Mouse (Mus musculus): Measurements from ENCODE around the gene C4b. TPM values are rescaled to one million over a fixed set of nuclear protein-coding genes. Genes with fewer than 3 reads are reported as not detected.
A peak's percentile ranks its signal among the peaks of the same experiment; 100 is the strongest.

The C4b gene
- total and polyA plus RNA-seq, 3 experiments, result 0.08 to 0.24 TPM; not detected in 1

DNA sequence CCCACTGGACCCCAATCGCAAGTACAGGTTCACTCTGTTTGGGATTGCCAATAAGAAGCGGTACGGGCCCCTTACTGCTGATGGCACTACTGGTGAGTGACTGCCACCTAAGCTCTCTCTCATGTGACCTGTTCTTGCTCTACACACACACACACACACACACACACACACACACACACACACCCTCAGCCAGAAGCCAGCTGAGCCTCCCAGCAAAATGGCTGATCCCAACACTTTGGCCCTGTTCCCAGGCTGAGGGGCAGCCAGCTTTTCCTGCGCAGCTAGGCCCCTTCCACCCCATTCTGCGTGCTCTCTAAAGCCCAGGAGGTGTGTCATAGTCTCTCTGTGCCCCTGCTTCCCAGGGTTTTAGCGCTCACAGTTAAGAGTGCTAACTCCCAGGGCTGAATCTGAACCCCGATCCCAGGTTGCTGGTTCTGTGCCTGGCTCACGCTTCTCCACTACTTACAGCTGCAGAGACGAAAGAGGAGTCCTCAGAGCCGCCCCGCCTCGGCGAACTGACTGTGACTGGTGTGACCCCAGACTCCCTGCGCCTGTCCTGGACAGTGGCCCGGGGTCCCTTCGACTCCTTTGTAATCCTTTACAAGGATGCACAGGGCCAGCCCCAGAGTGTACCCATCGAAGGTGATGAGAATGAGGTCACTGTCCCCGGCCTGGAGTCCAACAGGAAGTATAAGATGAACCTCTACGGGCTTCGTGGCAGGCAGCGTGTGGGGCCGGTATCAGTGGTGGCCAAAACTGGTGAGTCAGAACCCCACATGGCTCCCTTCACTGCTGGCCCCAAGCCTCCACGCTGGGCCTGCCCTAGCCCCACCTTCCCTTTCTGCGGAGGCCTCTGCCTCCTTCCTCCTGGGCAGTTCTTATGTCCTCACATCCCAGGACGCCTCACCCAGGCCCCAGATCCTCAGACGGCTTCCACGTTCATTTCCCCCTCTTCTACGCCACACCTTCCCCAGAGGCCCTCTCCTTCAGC, 58.3 kb downstream of the C4b start:
- H3K27ac ChIP-seq (ENCODE audit: control insufficient read depth, low read depth, low read length), result no peak overlapping the region
- peak; percentile 11 for DNase-seq (ENCODE audit: low read depth, low spot score)
- TF ChIP-seq CHD2 (IDR thresholded peaks at IDR 0.05; ENCODE audit: low read length) (no peak), POLR2A (IDR thresholded peaks at IDR 0.05; ENCODE audit: control insufficient read depth in 1 of 2, insufficient read depth in 1 of 2, low read depth in 1 of 2, low read length in 2 of 2, poor library complexity in 1 of 2) (no peak), BHLHE40 (IDR thresholded peaks at IDR 0.05; ENCODE audit: borderline replicate concordance, low read depth, low read length) (no peak)
- no peak overlapping the region for H3K4me3 ChIP-seq (ENCODE audit: control insufficient read depth in 1 of 2, insufficient read depth in 1 of 2, low read depth in 2 of 2, low read length in 2 of 2)
- H3K79me2 ChIP-seq (ENCODE audit: control insufficient read depth, insufficient read depth, low read length, poor library complexity), result no peaks in the 10 kb centered on the region
- no peaks in the 10 kb centered on the region for H3K27me3 ChIP-seq (ENCODE audit: control insufficient read depth in 1 of 2, insufficient read depth in 2 of 2, low read length in 2 of 2)
- H3K9ac ChIP-seq (ENCODE audit: control insufficient read depth, low read depth, low read length, poor library complexity, severe bottlenecking), result no peak overlapping the region
- H3K36me3 ChIP-seq (ENCODE audit: control insufficient read depth in 1 of 2, insufficient read depth in 2 of 2, low read length in 2 of 2), result no peaks in the 10 kb centered on the region
- H3K4me1 ChIP-seq (ENCODE audit: control insufficient read depth in 1 of 2, insufficient read depth in 2 of 2, low read length in 2 of 2), result no peaks in the 10 kb centered on the region; a peak in 1 of 4 replicates
- no peaks in the 10 kb centered on the region for H3K9me3 ChIP-seq (replicated peaks; ENCODE audit: insufficient read depth, low read length)

DNA sequence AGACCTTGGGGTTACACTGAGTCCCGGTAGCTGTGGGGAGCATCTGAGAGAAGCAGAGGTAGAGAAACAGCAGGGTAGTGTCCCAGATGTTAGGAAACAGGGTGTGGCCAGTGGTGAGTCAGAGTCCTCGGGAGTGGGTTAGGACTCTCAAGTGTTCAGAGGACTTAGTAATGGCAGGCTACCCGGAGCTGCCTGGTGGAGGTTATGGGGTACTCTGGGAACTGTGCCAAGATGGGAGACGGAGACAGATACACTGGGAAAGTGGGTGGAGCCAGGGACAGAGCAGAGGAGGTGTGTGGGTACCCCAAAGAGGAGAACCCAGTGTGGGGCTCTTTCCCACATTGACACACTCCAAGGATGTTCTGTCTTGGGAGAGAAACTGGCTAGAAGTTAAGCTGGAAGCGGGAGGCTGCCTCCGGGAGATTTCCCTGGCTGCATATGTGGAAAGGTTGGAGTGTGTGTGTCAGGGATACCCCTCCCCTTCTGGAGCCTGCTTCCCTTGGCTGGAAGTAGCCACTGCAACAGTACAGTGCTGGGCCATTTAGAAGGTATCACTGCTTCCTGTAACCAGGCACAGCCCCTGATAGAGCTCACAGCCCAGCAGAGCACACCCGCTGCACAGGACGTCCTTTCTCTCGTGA, 59.3 kb downstream of the C4b start:
- Histone ChIP-seq H3K79me2 (ENCODE audit: control insufficient read depth, insufficient read depth, low read length, poor library complexity) (no peaks in the 10 kb centered on the region), H3K4me3 (ENCODE audit: control insufficient read depth in 1 of 2, insufficient read depth in 1 of 2, low read depth in 2 of 2, low read length in 2 of 2) (no peak overlapping the region), H3K9me3 (replicated peaks; ENCODE audit: insufficient read depth, low read length) (no peaks in the 10 kb centered on the region), H3K4me1 (ENCODE audit: control insufficient read depth in 1 of 2, insufficient read depth in 2 of 2, low read length in 2 of 2) (no peaks in the 10 kb centered on the region; a peak in 1 of 4 replicates), H3K36me3 (ENCODE audit: control insufficient read depth in 1 of 2, insufficient read depth in 2 of 2, low read length in 2 of 2) (no peaks in the 10 kb centered on the region), H3K27ac (ENCODE audit: control insufficient read depth, low read depth, low read length) (no peak overlapping the region), H3K9ac (ENCODE audit: control insufficient read depth, low read depth, low read length, poor library complexity, severe bottlenecking) (no peak overlapping the region), H3K27me3 (ENCODE audit: control insufficient read depth in 1 of 2, insufficient read depth in 2 of 2, low read length in 2 of 2) (no peaks in the 10 kb centered on the region)
- DNase-seq (ENCODE audit: low read depth, low spot score), result peak; percentile 11
- TF ChIP-seq POLR2AphosphoS5 (IDR thresholded peaks at IDR 0.05; ENCODE audit: borderline replicate concordance, low read depth, low read length), result no peak
- TF ChIP-seq NELFE (IDR thresholded peaks at IDR 0.05; ENCODE audit: low read depth, low read length), result no peak
- TF ChIP-seq MAX (IDR thresholded peaks at IDR 0.05; ENCODE audit: low read length), result no peak
- TF ChIP-seq GATA1 (IDR thresholded peaks at IDR 0.05; ENCODE audit: low read depth, low read length), result no peak
- TF ChIP-seq HCFC1 (IDR thresholded peaks at IDR 0.05; ENCODE audit: low read depth, low read length), result no peak
- no peak for TF ChIP-seq ZMIZ1 (IDR thresholded peaks at IDR 0.05; ENCODE audit: low read depth, low read length)
- TF ChIP-seq CHD2 (IDR thresholded peaks at IDR 0.05; ENCODE audit: low read length), result no peak
- TF ChIP-seq NRF1 (IDR thresholded peaks at IDR 0.05; ENCODE audit: insufficient read depth, low read depth, low read length, poor library complexity, severe bottlenecking), result no peak
- no peak for TF ChIP-seq MXI1 (IDR thresholded peaks at IDR 0.05; ENCODE audit: low read depth, low read length)
- no peak for TF ChIP-seq ZC3H11A (IDR thresholded peaks at IDR 0.05; ENCODE audit: low read depth, low read length)
- TF ChIP-seq TCF12 (IDR thresholded peaks at IDR 0.05; ENCODE audit: low read depth, low read length), result no peak
- TF ChIP-seq MEF2A (IDR thresholded peaks at IDR 0.05; ENCODE audit: extremely low read depth, insufficient replicate concordance, low read depth, low read length, poor library complexity, severe bottlenecking), result no peak

All from MEL (cell line).